Mouse (Mus musculus): ENCODE measurements at regions not wholly inside any gene's neighbourhood (a gene's known extent, or its start where the extent isn't known, plus 50 kb on each side); places are given as distances from the start of the nearest gene placed in this dataset.

- H3K4me1 ChIP-seq (replicated peaks), result peaks cover 10% of the 10 kb centered on the region
- no peaks in the 10 kb centered on the region for H3K27me3 ChIP-seq (replicated peaks)
- H3K36me3 ChIP-seq, result no peaks in the 10 kb centered on the region
- peaks cover 11% of the 10 kb centered on the region; the same call in 1 of the 2 replicates for H3K9me3 ChIP-seq (replicated peaks)
- no peak for ATAC-seq (ENCODE audit: insufficient number of reproducible peaks, low FRiP score)
- no peak overlapping the region for H3K27ac ChIP-seq (ENCODE audit: poor library complexity, severe bottlenecking)
- 44% methylated on average over 17 of the region's 17 CpGs for WGBS
- H3K4me2 ChIP-seq, result 0 out of 2 replicates have a peak overlapping the region, but pooled peaks have one; percentile 22
- no peak overlapping the region for H3K4me3 ChIP-seq
- no peak overlapping the region; the same call in 1 of the 2 replicates for H3K9ac ChIP-seq
Observed at GRCm38 (mm10) chr5:147794711-147795532, 65.3 kb upstream of the Pomp start.

GRCm38 (mm10) chr5:147793059-147793458 lies 67.2 kb upstream of the Pomp start:
- Histone ChIP-seq H3K27ac (ENCODE audit: poor library complexity, severe bottlenecking) (no peak overlapping the region), H3K9me3 (replicated peaks) (peaks cover 11% of the 10 kb centered on the region; the same call in 1 of the 2 replicates), H3K4me2 (no peak overlapping the region), H3K4me1 (replicated peaks) (peaks cover 20% of the 10 kb centered on the region), H3K9ac (no peak overlapping the region), H3K36me3 (no peaks in the 10 kb centered on the region), H3K27me3 (replicated peaks) (no peaks in the 10 kb centered on the region), H3K4me3 (no peak overlapping the region)
- 54% methylated on average over 9 of the region's 9 CpGs for WGBS
- ATAC-seq (ENCODE audit: insufficient number of reproducible peaks, low FRiP score), result no peak

GRCm38 (mm10) chr5:147792638-147793037 lies 66.8 kb upstream of the Flt1 start:
- ATAC-seq (ENCODE audit: insufficient number of reproducible peaks, low FRiP score), result no peak
- Histone ChIP-seq H3K27me3 (replicated peaks) (no peaks in the 10 kb centered on the region), H3K9me3 (replicated peaks) (peaks cover 8% of the 10 kb centered on the region; the same call in 1 of the 2 replicates), H3K36me3 (no peaks in the 10 kb centered on the region), H3K4me2 (no peak overlapping the region), H3K9ac (no peak overlapping the region), H3K4me3 (no peak overlapping the region), H3K27ac (ENCODE audit: poor library complexity, severe bottlenecking) (no peak overlapping the region), H3K4me1 (replicated peaks) (peaks cover 21% of the 10 kb centered on the region)
- 61% methylated on average over 4 of the region's 4 CpGs for WGBS

- H3K27me3 ChIP-seq (replicated peaks), result no peaks in the 10 kb centered on the region
- H3K27ac ChIP-seq (ENCODE audit: poor library complexity, severe bottlenecking), result no peak overlapping the region
- 0 out of 2 replicates have a peak, but pooled peaks cover 3% of the 10 kb centered on the region for H3K9me3 ChIP-seq (replicated peaks)
- H3K36me3 ChIP-seq, result no peaks in the 10 kb centered on the region
- no peak overlapping the region for H3K4me2 ChIP-seq
- peaks cover 26% of the 10 kb centered on the region for H3K4me1 ChIP-seq (replicated peaks)
- ATAC-seq (ENCODE audit: insufficient number of reproducible peaks, low FRiP score), result no peak
- no peak overlapping the region for H3K4me3 ChIP-seq
- H3K9ac ChIP-seq, result no peak overlapping the region
Observed at GRCm38 (mm10) chr5:147791121-147791520, 65.3 kb upstream of the Flt1 start.

- Histone ChIP-seq H3K4me1 (replicated peaks) (peaks cover 17% of the 10 kb centered on the region), H3K9ac (no peak overlapping the region), H3K36me3 (no peaks in the 10 kb centered on the region), H3K9me3 (replicated peaks) (peaks cover 6% of the 10 kb centered on the region; the same call in 1 of the 2 replicates), H3K27ac (ENCODE audit: poor library complexity, severe bottlenecking) (no peak overlapping the region), H3K4me2 (no peak overlapping the region), H3K4me3 (no peak overlapping the region), H3K27me3 (replicated peaks) (no peaks in the 10 kb centered on the region)
- 41% methylated on average over 6 of the region's 6 CpGs for WGBS
- ATAC-seq (ENCODE audit: insufficient number of reproducible peaks, low FRiP score), result no peak
Observed at GRCm38 (mm10) chr5:147788496-147788895, 62.7 kb upstream of the Flt1 start.

GRCm38 (mm10) chr5:147786857-147787256 lies 61.0 kb upstream of the Flt1 start:
- WGBS, result 55% methylated on average over 5 of the region's 5 CpGs
- no peak overlapping the region for H3K9ac ChIP-seq
- H3K36me3 ChIP-seq, result no peaks in the 10 kb centered on the region
- no peak overlapping the region for H3K27ac ChIP-seq (ENCODE audit: poor library complexity, severe bottlenecking)
- ATAC-seq (ENCODE audit: insufficient number of reproducible peaks, low FRiP score), result no peak
- H3K4me2 ChIP-seq, result no peak overlapping the region
- H3K9me3 ChIP-seq (replicated peaks), result peaks cover 6% of the 10 kb centered on the region; the same call in 1 of the 2 replicates
- peaks cover 32% of the 10 kb centered on the region for H3K4me1 ChIP-seq (replicated peaks)
- no peaks in the 10 kb centered on the region for H3K27me3 ChIP-seq (replicated peaks)
- H3K4me3 ChIP-seq, result no peak overlapping the region

- WGBS, result 88% methylated on average over 9 of the region's 9 CpGs
- Histone ChIP-seq H3K36me3 (no peaks in the 10 kb centered on the region), H3K27ac (ENCODE audit: poor library complexity, severe bottlenecking) (no peak overlapping the region), H3K9me3 (replicated peaks) (peaks cover 3% of the 10 kb centered on the region; the same call in 1 of the 2 replicates), H3K4me2 (no peak overlapping the region), H3K4me3 (no peak overlapping the region), H3K4me1 (replicated peaks) (peaks cover 32% of the 10 kb centered on the region), H3K9ac (no peak overlapping the region), H3K27me3 (replicated peaks) (no peaks in the 10 kb centered on the region)
- ATAC-seq (ENCODE audit: insufficient number of reproducible peaks, low FRiP score), result no peak
Observed at GRCm38 (mm10) chr5:147784159-147784558, 58.3 kb upstream of the Flt1 start.

- Histone ChIP-seq H3K27ac (ENCODE audit: poor library complexity, severe bottlenecking) (no peak overlapping the region), H3K36me3 (no peaks in the 10 kb centered on the region), H3K4me2 (no peak overlapping the region), H3K27me3 (replicated peaks) (no peaks in the 10 kb centered on the region), H3K9me3 (replicated peaks) (peaks cover 3% of the 10 kb centered on the region; the same call in 1 of the 2 replicates), H3K9ac (no peak overlapping the region), H3K4me3 (no peak overlapping the region), H3K4me1 (replicated peaks) (peaks cover 27% of the 10 kb centered on the region)
- 65% methylated on average over 4 of the region's 4 CpGs for WGBS
- ATAC-seq (ENCODE audit: insufficient number of reproducible peaks, low FRiP score), result no peak
Observed at GRCm38 (mm10) chr5:147783476-147783875, 57.7 kb upstream of the Flt1 start.

GRCm38 (mm10) chr5:147782761-147783160 lies 57.0 kb upstream of the Flt1 start:
- H3K27me3 ChIP-seq (replicated peaks), result no peaks in the 10 kb centered on the region
- H3K27ac ChIP-seq (ENCODE audit: poor library complexity, severe bottlenecking), result no peak overlapping the region
- 0 out of 2 replicates have a peak, but pooled peaks have one; percentile 39 for ATAC-seq (ENCODE audit: insufficient number of reproducible peaks, low FRiP score)
- H3K4me1 ChIP-seq (replicated peaks), result peaks cover 22% of the 10 kb centered on the region
- no peak overlapping the region for H3K9ac ChIP-seq
- H3K36me3 ChIP-seq, result no peaks in the 10 kb centered on the region
- H3K4me3 ChIP-seq, result no peak overlapping the region
- H3K9me3 ChIP-seq (replicated peaks), result peaks cover 3% of the 10 kb centered on the region; the same call in 1 of the 2 replicates
- peak overlapping the region; percentile 17 for H3K4me2 ChIP-seq
- 34% methylated on average over 7 of the region's 7 CpGs for WGBS

- H3K27me3 ChIP-seq (replicated peaks), result no peaks in the 10 kb centered on the region
- peaks cover 19% of the 10 kb centered on the region for H3K4me1 ChIP-seq (replicated peaks)
- H3K4me2 ChIP-seq, result peak overlapping the region; percentile 17
- H3K36me3 ChIP-seq, result no peaks in the 10 kb centered on the region
- H3K9me3 ChIP-seq (replicated peaks), result peaks cover 3% of the 10 kb centered on the region; the same call in 1 of the 2 replicates
- WGBS, result 10% methylated on average over 8 of the region's 8 CpGs
- H3K4me3 ChIP-seq, result no peak overlapping the region
- ATAC-seq (ENCODE audit: insufficient number of reproducible peaks, low FRiP score), result no peak
- H3K27ac ChIP-seq (ENCODE audit: poor library complexity, severe bottlenecking), result no peak overlapping the region
- no peak overlapping the region for H3K9ac ChIP-seq
Observed at GRCm38 (mm10) chr5:147782241-147782681, 56.5 kb upstream of the Flt1 start.

- no peak overlapping the region for H3K4me2 ChIP-seq
- H3K4me1 ChIP-seq (replicated peaks), result peaks cover 17% of the 10 kb centered on the region
- no peaks in the 10 kb centered on the region for H3K27me3 ChIP-seq (replicated peaks)
- peaks cover 3% of the 10 kb centered on the region; the same call in 1 of the 2 replicates for H3K9me3 ChIP-seq (replicated peaks)
- H3K4me3 ChIP-seq, result no peak overlapping the region
- no peak overlapping the region for H3K27ac ChIP-seq (ENCODE audit: poor library complexity, severe bottlenecking)
- H3K36me3 ChIP-seq, result no peaks in the 10 kb centered on the region
- ATAC-seq (ENCODE audit: insufficient number of reproducible peaks, low FRiP score), result no peak
- no peak overlapping the region for H3K9ac ChIP-seq
- 91% methylated on average over 17 of the region's 17 CpGs for WGBS
Observed at GRCm38 (mm10) chr5:147781215-147781614, 55.4 kb upstream of the Flt1 start.
